Mouse (Mus musculus) G1E (cell line): ENCODE measurements around the gene Eif5a2.
A peak's percentile ranks its signal among the peaks of the same experiment; 100 is the strongest.

Source experiments
- CTCF ChIP-seq: IDR thresholded peaks from 2 replicates; pipeline ENCODE4 v1.5.1; 2012; ENCODE audit warnings: low read depth, low read length, inconsistent platforms, mixed read lengths
- GATA1 ChIP-seq: IDR thresholded peaks from 2 replicates; pipeline ENCODE4 v1.6.1; 2012; ENCODE audit warnings: borderline replicate concordance, low read length, inconsistent platforms, mixed read lengths
- TAL1 ChIP-seq: conservative IDR thresholded peaks from 2 replicates; pipeline ENCODE4 v1.6.1; 2012; ENCODE audit warnings: low read depth, low read length, inconsistent platforms, mixed read lengths

GRCm38 (mm10) chr3:28745835-28746483 lies 35.1 kb upstream of the Eif5a2 start:
- TF ChIP-seq CTCF: peak; percentile 90
- no peak for TF ChIP-seq GATA1
- no peak for TF ChIP-seq TAL1
